Mouse (Mus musculus) olfactory bulb, adult 2 months (tissue): ENCODE data around the gene Vps35l. TPM values are rescaled to one million over a fixed set of nuclear protein-coding genes. Genes with fewer than 3 reads are reported as not detected.

Experiments
- H3K27ac ChIP-seq: fragments of 200-500 bp; 2 replicates; pipeline ENCODE4 v1.5.1; 2012; ENCODE audit warnings: low read depth, low read length; ENCODE audit not compliant: insufficient read depth
- H3K4me1 ChIP-seq: fragments of 200-500 bp; 2 replicates; pipeline ENCODE4 v1.6.1; 2012; ENCODE audit warnings: low read length; ENCODE audit not compliant: control insufficient read depth, insufficient read depth
- H3K4me3 ChIP-seq: fragments of 200-500 bp; 2 replicates; pipeline ENCODE4 v1.5.1; 2012; ENCODE audit warnings: mild to moderate bottlenecking, low read depth, low read length, moderate library complexity; ENCODE audit not compliant: insufficient read depth
- CTCF ChIP-seq: fragments of 200-500 bp; IDR thresholded peaks from 2 replicates; pipeline ENCODE4 v1.5.1; 2012; ENCODE audit warnings: low read depth, mild to moderate bottlenecking, low read length, moderate library complexity; ENCODE audit not compliant: insufficient read depth
- POLR2A ChIP-seq: fragments of 200-500 bp; IDR thresholded peaks from 2 replicates; pipeline ENCODE4 v1.6.1; 2012; ENCODE audit warnings: mild to moderate bottlenecking, low read depth, low read length, moderate library complexity; ENCODE audit not compliant: insufficient read depth
- WGBS: fragments of 180-500 bp; shearing (Covaris S2); methylation state at CpG from one replicate; pipeline ENCODE4 v1.1.7; 2018; 5-methylcytosine and 5-hydroxymethylcytosine counted together
- polyA plus RNA-seq: library from polyadenylated mRNA; stranded (reverse); fragments of >200 nt; gene quantifications from 2 replicates; pipeline ENCODE4 v1.2.4, GENCODE M21; 2012; ENCODE audit warnings: low replicate concordance; ENCODE audit not compliant: missing spikeins, insufficient read depth, insufficient read length

Gene Vps35l
- polyA plus RNA-seq, 1 experiment, result not detected

DNA sequence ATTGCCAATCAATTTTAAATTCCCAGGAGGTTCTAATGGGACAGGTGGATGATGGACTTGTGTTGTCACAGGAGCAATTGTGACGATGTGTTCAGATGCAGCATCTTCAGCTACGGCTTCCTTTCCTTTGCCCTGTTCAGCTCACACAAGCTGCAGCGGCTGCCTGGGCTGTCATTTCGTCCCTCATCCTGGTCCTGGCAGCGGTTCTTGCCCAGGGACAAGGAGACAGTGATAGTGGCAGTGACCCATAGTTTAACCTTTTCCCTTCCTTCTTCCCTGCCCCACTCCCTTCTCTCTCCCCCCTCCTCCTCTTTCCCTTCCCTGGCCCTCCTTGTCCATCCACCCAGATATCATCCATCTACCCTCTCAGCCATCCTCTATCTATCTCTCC, 26.8 kb downstream of the Vps35l start:
- H3K27ac ChIP-seq, result no peak overlapping the region
- WGBS, result 89% methylated on average over 5 of the region's 5 CpGs
- H3K4me3 ChIP-seq, result no peak overlapping the region

GRCm38 (mm10) chr7:118769208-118769607, 29.2 kb downstream of the Vps35l start:
- Histone ChIP-seq H3K27ac (no peak overlapping the region), H3K4me3 (no peak overlapping the region), H3K4me1 (peaks cover 8% of the 10 kb centered on the region)
- WGBS, result 54% methylated on average over 8 of the region's 8 CpGs
- no peak for TF ChIP-seq CTCF
- no peak for TF ChIP-seq POLR2A

More for the DNA sequence above, 26.8 kb downstream of the Vps35l start:
- no peak for TF ChIP-seq CTCF
- TF ChIP-seq POLR2A, result no peak
- peaks cover 8% of the 10 kb centered on the region for H3K4me1 ChIP-seq

DNA sequence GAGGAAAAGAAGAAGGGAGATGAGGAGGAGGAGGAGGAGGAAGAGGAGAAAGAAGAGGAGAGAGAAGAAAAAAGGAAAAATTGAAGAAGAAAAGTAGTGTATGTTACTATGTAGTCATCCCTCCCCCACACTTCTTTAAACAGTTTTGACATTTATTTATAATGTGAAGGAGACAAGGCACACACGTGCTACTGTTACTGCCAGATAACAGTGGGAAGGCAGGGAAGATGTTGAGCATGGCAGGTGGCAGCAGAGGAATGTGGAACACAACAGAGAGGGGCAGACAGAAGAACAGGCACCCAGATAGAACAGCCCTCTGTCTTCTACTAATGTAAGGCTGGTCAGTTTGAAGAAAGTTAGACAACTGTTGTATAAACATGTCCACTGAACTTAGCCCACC, 29.6 kb downstream of the Vps35l start:
- 59% methylated on average over 1 of the region's 1 CpGs for WGBS
- H3K27ac ChIP-seq, result no peak overlapping the region
- no peak for TF ChIP-seq POLR2A
- no peak for TF ChIP-seq CTCF
- H3K4me1 ChIP-seq, result peaks cover 8% of the 10 kb centered on the region
- H3K4me3 ChIP-seq, result no peak overlapping the region

DNA sequence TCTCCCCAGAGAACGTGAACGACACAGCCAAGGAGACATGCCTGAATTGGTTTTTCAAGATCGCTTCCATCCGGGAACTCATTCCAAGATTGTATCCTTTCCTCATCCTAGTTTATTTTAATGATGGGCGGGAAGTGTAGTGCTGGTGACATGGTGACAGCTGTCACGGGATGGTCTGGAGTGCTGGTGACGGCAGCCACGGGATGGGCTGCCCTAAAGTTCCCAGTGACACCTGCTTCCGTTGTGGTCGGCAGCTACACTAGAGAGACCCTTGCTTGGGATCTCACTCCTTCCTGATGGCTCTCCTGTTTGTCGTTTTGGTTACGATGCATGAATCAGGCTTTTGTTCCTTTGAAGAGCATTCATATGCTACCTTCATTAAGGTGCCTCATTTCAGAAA, 33.0 kb downstream of the Vps35l start:
- 88% methylated on average over 12 of the region's 12 CpGs for WGBS
- no peak overlapping the region for H3K4me3 ChIP-seq
- TF ChIP-seq CTCF (no peak), POLR2A (no peak)
- H3K4me1 ChIP-seq, result peaks cover 24% of the 10 kb centered on the region
- no peak overlapping the region for H3K27ac ChIP-seq

DNA sequence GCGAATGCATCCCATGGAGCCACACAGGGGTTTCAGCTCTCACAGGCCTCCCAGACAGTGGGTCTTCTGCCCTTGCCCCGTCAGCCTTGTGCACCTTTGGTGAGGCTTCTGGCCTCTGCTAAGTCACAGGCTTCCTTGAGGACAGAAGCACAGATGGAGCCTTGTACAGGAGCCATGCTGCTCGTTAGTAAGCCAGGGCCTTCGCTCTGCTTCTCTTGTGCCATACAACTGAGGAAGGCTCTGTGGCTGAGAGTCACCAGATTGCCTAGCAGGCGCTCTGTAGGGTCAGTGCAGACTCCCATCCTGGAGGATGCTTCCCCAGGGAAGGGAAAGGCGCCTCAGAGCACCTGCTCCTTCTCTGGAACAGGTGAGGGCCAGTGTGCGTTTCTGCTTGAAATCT, 36.0 kb downstream of the Vps35l start:
- WGBS, result 82% methylated on average over 7 of the region's 7 CpGs
- Histone ChIP-seq H3K4me1 (peaks cover 37% of the 10 kb centered on the region), H3K4me3 (no peak overlapping the region), H3K27ac (0 out of 2 replicates have a peak overlapping the region, but pooled peaks have one; percentile 95)
- TF ChIP-seq CTCF (no peak), POLR2A (no peak)

DNA sequence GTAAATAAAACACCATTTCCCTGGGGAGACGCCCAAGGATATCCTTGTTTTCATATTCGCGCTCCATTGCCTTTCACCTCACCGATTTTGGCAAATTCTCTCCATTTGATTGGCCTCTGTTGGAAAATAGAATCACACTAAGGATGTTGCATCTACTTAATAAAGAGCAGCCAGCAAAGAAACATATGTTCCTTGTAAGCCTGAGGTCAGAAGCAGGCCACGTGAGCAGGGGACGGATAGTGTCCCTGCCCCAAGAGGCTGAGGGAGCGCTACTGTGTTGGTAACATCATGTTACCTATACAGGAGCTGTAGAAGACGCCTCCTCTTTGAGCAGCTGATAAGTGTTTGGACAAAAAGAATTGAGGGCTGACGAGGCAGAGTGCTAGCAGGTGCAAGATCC, 36.5 kb downstream of the Vps35l start:
- TF ChIP-seq POLR2A (no peak), CTCF (no peak)
- H3K4me3 ChIP-seq, result no peak overlapping the region
- H3K4me1 ChIP-seq, result peaks cover 39% of the 10 kb centered on the region
- peak overlapping the region; percentile 95 for H3K27ac ChIP-seq
- WGBS, result 77% methylated on average over 9 of the region's 9 CpGs

DNA sequence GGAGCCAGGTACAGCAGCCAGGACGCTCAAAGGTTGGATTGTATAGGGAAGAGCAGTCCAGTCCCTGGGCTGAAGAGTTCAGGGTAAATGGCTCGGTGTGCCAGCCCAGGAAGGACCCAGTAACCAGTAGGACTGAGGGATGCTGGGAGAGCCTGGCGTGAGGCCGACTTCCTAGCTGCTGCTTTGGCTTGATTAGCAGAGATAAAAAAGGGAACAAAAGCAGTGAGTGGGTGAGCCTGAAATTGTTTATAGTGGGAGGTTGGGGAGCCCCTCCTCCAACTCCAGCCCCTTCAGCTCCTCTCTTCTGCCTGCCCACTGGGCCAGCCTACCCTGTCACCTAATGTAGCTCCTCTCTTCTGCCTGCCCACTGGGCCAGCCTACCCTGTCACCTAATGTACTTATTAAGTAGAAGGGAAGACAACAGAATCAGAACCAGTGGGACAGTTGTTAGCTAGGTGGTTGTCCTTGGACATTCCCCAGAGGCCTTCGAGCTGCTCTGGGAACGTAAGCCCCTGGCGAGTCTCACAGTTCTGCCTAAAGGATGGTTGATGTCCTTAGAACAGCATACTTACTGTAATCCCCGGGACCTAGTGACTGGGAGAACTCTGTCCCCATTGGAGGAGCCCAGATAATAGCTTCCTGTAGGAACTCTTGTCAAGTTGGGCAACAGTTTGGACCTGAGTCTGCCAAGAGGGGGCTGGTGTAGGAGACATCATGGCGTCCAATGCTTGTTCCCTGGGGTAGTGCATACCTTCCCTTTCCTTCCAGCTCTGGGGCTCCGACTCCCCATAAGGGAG, 37.8 kb downstream of the Vps35l start:
- no peak overlapping the region for H3K4me3 ChIP-seq
- WGBS, result 39% methylated on average over 10 of the region's 10 CpGs
- peak overlapping the region; percentile 95 for H3K27ac ChIP-seq
- TF ChIP-seq POLR2A (no peak), CTCF (no peak)
- peaks cover 43% of the 10 kb centered on the region for H3K4me1 ChIP-seq

- Histone ChIP-seq H3K4me3 (no peak overlapping the region), H3K27ac (peak overlapping the region; percentile 19; the same call in 1 of the 2 replicates), H3K4me1 (peaks cover 48% of the 10 kb centered on the region)
- TF ChIP-seq POLR2A (no peak), CTCF (no peak)
- 37% methylated on average over 6 of the region's 6 CpGs for WGBS
Measured at GRCm38 (mm10) chr7:118778561-118778960, 38.5 kb downstream of the Vps35l start.

- TF ChIP-seq POLR2A (no peak), CTCF (no peak)
- H3K4me3 ChIP-seq, result no peak overlapping the region
- H3K4me1 ChIP-seq, result peaks cover 25% of the 10 kb centered on the region
- H3K27ac ChIP-seq, result peak overlapping the region; percentile 46
- WGBS, result 59% methylated on average over 11 of the region's 11 CpGs
Measured at GRCm38 (mm10) chr7:118783305-118784001, 43.4 kb downstream of the Vps35l start.
